Mouse (Mus musculus): Measurements from ENCODE around the gene Pald1. TPM values are rescaled to one million over a fixed set of nuclear protein-coding genes. Genes with fewer than 3 reads are reported as not detected.

Gene Pald1
- polyA plus RNA-seq, 3 experiments from 2014 or later = 1.0 TPM; not detected in 2

DNA sequence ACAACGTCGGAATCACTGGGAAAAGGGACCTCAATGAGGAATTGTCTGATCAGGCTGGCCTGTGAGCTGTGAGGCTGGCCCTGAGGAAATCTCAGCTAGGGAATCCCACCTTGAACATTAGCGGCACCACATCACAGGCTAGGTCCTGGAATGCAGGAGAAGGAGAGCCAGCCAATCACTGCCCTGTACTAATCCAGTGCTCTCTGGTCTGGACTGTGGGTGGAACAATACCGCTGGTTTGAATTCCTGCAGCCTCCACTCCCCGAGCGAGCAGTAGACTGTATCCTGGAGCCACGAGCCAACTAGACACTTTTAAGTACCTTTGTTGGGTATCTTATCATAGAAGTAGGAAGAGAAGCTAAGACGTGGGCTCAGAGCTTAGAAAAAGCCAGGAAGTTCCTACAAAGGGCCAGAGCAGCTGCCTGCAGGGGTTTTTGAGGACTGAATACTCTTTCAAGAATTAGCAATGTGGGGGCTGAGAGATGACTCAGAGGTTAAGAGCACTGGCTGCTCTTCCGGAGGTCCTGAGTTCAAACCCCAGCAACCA lies 57.5 kb downstream of the Pald1 start:
- no peak for ATAC-seq

DNA sequence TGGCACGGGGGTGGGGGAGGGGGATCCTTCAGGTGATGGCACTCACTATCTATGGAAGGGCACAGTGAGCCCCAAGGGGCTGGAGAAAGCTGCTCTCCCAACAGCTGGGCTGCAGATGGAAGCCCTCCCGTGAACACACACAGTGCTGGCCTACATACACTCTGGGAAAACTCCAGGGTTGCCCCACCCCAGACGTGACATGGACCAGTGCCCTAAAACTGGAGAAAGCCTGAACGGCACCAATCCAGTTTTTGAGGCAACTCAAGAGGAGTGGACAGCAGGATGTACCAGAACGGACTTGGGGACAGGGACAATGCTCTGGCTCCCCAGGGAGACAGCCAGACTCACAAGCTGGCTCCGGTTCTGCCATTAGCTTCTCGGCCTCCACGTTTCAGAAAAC lies 58.6 kb downstream of the Pald1 start:
- no peak for ATAC-seq

DNA sequence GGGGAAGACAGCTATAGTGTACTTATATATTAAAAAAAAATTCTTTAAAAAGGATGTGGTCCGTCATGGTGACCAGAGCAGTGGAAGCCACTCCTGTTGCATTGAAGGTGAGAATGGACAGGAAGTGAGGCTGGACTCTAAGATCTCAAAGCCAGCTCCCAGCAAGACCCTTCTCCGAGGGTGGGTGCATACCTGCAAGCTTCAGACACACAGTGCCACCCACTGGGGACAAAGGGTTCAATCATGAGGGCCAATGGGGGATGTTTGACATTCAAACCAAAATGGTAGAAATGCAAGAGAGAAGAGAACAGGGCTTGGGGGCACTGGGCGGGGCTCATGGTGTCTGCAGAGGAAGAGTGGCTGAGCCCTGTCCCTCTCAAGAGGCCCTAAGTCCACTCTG lies 64.8 kb downstream of the Pald1 start:
- ATAC-seq = no peak

DNA sequence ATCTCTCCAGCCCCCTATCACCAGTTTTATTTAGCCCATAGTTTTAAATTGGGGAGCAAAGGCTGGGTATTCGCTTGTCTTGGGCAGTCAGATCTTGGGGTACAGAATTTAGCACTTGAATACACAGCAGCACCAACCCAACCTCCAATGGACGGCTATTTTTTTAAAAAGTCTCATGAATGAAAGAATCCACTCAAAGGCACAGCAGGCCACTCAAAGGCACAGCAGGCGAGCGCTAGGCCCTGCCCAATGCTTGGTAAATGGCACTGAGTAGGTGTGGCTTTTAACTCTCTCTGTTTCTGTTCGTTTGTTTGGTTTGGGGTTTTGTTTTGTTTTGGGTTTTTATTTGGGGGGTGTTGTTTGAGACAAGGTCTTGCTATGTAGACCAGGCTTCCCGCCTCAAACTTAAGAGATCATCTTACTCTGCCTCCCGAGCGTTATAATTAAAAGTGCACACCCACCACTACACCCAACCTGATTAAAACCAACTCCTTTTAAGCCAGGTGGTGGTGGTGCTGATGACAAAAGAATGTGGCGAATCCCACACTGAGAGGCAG lies 67.9 kb downstream of the Pald1 start:
- no peak for ATAC-seq

DNA sequence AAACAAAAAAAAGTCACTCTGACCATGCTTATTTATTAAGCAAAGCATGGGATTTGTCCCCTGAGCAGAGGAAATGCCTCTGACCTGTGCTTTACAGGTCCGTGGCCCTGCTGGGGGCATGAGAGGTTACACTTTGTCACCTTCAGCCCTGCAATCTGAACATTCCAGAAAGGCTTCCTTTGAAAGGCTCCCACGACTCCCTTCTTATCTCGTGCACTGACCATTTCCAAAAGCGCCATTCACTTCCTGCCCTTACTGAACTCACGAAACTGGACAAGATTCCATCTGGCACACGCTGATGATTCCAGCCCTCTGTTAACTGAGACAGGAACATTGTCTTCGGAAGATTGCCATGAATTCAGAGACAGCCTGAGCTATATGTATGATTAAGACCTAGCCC lies 69.6 kb downstream of the Pald1 start:
- no peak for ATAC-seq

DNA sequence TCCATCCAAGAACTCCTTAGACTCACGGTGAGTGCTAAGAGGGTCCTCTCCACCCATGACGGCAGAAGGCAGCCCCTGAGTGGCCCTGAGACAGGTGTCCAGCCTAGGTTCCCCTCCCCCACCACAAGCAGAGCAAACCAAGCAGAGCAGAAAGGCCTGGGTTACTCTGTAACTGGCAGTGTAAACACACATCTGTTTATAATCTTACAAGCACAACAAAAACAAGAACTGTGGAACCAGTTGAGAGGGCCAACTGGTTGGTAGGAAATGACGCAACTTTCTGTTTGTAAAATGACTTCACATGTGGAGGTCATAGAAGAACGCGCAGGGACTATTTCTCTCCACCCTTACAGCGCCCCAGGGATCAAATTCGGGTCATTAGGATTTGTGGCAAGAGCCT lies 70.6 kb downstream of the Pald1 start:
- no peak for ATAC-seq

DNA sequence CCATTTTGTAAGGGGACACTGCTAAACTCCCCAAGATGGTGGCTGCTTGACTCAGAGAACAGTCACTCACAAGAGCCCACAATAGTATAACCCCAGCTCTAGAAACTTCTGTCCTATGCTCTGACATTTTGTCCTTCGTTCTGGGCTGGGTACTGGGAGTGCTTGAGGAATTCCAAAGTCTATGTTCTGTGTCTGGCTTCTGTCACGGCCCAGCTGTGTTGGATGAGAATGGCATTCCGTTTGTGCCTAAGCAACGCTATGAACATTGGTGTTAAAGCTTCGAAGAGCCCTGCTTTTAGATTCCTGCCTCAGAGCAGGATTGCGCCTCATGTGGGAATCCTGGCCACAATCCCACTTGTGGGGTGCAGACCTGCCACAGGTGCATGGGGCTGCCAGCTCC lies 71.2 kb downstream of the Pald1 start:
- ATAC-seq = no peak

DNA sequence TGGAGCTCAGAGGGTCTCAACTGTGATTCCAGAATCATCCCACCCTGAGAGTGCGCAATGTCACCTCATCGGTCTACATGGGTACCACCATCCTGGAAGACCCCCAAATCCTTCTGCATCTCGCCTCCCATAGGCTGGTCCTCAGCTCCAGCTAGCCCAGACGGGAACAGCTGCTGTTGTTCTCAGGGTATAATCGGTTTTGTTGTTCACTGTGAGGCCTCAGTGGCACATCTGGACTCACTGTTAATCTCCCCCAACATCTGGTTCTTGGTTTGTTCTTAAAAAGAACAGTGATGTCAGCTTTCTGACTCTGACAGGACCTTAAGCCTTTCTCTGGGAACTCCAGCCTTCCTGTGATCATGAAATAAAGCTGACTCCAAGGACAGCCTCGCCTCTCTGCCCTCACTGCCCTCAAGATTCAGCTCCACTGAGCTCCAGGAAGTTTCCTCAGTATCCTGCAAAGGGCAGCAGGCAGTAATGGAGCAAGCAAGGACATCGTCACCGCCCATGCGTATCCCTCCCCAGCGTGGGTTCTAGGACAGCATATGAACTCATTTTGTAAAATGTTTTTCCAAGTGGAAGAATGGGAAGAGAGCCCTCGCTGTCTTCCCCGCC lies 74.5 kb downstream of the Pald1 start:
- no peak for ATAC-seq

DNA sequence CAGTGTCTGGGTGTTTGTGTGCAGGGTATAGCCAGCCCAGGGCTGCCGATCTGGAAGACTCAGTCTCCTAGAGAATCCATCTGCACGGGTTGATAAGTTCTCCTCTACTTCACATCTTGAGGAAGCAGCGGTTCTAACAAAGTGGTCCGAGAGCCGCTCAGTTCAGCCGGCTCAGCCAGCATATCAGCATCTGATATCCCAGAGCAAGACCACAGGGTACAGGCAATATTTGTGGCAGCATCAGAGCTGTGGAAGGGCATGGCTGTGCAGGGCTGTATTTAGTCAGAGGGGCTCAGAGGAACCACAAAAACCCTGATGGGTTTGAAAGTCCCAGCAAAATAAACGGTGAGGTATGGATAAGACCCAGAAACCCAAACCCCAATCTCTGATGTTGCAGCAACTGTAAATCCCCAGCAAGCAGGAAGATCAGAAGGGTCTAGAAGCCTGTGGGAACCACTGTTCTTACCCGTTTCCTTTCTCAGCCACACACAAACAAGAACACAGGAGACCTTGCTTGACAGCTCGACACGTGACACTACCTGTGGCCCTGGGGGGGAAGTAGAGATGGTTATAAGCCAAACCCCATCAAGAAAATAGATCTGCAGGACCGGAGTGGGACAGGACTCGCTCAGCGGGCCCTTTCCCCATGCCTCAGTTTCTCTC lies 77.3 kb downstream of the Pald1 start:
- ATAC-seq = peak; percentile 52

DNA sequence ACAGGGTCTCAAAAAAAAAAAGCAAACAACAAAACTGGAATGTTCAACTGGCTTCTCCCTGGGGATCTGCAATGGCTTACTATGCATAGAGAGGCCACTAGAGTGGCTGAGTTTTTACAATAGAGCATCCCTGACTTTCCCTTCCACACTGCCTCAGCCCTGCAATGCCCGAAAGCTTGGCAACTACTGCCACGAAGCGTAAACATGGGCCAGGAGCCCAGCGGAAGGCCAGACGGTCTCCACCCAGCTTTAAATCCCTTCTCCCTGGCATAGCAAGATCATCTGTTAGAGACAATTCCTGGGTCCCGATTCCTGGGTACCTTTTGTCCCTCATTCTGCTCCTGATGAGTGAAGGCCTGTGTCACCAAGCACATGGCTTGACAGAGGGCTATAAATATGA lies 79.3 kb downstream of the Pald1 start:
- ATAC-seq = no peak

DNA sequence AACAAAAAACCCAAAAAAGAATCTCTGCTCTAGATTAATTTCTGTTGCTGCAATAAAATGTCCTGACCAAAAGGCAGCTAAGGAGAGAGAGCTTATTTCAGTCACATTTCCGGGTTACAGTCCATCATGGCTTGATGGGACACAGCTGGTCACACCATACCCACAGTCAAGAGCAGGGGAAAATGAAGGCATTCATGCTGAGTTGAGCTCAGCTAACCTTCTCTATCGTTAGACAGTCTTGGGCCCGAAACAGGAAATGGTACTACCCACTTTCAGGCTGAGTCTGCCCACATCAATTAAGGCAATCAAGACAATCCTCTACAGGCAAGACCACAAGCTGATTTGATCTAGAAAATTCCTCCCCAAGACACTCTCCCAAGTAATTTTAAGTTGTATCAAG lies 82.3 kb downstream of the Pald1 start:
- peak; percentile 45 for ATAC-seq

DNA sequence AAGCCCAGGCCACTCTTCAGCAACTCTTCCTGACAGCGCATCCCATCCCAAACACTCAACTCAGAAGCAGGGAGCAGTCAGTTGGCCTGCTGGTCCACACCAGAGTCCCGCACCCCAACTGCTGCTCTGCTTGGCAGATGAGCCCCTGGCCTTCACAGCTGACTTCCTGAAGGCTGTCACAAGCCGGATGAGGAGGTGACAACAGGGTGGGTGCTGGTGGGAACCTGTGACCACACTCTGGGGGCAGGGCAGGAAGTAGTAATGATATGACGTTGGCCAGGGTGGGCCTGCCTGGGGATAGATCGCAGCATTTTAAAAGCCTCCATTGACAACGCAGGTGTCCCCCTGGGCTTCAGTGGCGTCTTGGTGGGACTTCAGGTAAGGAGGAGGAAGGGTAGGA lies 85.9 kb downstream of the Pald1 start, which contains the start of gene Prf1:
Prf1 (plus strand) TSS at position 357 of the 400 bp plus-strand sequence.
- ATAC-seq = peak; percentile 83

DNA sequence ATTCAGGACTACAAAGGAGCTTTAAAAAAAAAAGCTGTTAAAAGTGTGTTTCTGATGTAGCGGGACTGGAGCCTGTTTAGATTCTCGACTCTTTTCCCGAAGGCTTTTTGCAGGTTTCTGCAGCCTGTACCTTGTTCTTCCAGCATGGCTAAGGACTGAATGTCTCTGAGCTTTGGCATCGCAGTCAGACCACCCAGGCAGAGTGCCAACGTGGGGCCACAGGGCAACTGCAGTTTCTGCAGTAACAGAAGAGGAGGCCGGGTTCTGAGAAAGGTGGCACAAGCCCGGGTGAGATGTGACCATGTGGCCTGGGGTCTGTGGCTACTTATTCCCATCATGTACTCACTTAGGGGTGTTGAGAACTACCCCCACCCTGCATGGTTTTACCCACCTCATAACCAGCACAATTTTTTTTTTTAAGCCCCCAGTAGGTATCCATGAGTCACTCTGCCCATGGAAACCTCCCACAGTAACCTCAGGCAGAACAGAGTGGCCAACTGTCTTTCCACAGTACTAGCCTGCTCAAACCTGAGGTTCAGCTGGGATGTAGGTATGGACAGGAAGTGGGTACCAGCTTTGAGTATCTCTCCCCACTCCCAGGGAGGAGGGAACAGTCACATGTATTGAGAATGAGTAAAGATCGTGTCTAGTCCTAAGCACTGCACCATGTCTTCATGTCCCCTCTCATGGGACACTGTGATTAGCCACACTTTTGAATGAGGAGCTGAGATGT lies 86.5 kb downstream of the Pald1 start:
- peak; percentile 62 for ATAC-seq

DNA sequence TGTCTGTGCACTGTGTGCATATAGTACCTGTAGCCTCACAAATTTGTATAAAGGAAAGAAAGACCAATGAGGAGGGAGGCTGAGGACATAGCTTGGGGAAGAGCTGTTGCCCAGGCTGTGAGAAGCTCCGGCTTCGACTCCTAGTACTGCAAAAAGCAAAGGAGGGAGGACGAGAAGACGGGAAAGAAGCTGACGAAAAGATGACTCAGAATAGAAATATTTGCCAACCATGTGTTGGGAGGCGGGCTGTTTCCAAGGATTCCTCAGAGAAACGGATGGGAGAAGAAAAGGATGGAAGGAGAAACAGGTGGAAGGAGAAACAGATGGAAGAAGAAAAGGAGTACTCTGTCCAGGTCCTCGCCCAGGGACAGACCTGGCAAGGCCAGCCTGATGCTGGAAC lies 89.1 kb downstream of the Pald1 start:
- no peak for ATAC-seq

DNA sequence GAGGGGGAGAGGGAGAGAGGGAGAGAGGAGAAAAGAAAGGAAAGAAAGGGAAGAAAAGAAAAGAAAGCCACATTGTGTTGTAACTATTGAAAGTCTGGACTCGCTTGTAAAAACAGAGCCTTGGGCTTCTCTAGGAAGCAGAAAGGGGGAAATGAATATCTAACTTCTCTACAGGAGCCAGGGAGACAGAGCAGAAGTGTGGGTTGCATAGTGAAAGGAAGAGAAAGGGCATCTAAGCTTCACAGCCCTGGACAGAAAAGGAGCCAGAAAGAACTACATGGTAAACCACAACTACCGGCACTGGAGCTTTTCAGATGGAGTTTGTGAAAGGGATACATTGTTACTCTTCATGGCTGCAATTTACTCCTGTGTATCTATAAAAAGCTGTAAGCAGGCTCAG lies 92.9 kb downstream of the Pald1 start:
- no peak for ATAC-seq

DNA sequence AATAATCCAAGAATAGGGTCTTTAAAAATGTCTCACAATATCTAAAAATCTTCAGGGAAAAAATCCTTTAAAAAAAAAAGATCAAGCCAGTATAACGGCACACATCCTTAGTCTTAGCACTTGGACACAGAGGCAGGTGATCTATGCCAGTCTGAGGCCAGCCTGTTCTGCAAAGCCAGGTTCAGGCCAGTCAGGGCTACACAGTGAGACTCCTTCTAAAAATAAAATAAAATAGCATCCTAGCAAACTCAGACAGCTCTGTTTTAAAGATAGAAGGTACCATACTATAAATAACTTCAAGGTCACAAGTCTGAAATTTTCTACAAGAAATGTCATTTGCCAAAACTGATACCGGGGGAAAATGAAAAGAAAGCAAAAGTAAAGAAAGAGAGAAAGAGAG lies 93.3 kb downstream of the Pald1 start:
- ATAC-seq = no peak

DNA sequence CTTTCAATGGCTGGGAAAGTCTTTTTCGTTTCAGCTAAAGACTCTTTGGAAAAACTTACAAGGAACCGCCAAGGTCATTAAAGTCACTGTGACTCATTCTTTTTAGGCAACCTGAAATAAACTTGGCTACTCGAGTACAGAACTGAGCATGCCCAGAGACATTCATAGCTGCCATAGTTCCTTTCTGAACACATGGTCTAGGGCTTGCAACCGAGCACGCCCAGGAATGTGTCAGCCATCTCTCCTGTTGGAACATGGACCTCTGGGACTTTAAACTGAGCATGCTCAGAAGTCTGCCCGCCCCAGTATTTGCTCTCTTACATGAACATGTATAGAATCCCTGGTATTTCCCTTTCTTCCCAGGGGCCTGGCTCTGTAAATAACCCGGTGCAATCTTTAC lies 97.1 kb downstream of the Pald1 start:
- ATAC-seq = no peak

DNA sequence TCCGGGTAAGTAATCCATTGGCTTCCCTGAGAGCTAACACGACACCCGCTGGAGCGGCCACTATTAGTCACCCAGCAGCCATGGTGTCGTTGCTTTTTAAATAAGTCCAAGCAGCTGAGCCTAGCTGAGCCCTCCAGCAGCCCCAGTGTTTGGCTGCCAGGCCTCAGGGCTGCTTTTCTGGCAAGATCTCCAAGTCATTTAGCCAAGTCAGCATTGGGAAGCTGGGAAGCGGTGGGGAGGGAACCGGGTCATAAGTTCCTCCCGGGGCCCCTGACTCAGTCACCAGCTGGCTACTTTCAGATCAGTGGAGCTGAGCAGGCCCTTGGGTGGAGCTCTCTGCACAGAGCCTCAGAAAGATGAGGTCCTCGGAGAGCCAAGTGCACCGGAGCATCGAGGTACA lies 98.1 kb downstream of the Pald1 start:
- ATAC-seq = no peak

DNA sequence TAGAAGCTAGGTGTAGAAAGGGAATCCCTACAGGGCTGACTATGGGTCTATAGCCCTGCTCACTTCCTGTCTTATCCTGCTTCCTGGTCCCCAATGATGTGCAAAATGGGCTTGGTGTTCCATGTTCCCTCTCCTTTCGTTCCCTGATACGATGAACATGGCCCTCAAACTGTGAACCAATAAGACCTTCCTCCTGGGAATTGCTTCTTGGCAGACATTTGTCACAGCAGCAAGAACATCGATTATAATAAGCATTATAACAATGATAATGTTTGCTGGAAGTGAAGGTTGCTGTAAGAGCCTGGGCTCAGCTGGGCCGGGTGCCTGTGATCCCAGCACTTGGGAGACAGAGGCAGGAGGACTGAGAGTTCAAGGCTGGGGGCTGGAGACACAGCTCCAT lies 99.0 kb downstream of the Pald1 start:
- no peak for ATAC-seq

DNA sequence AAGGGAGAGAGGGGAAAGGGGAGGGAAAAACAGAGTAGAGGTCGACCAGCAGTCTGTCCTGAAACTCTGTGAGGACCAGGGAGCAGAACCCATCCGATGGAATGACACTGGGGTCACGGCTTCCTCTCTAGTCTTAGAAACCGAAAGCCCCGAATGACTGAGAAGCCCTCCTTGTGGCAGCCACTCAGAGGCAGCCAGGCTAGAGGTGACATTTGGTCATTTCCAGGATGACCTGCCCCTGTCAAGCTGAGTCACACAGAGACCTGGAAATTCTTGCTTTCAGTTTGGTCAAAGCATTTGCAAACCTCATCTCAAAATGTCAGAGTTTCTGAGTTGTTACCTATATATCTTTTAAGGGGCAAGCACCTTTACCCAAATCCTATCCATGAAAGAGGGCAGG lies 102.2 kb downstream of the Pald1 start:
- no peak for ATAC-seq

DNA sequence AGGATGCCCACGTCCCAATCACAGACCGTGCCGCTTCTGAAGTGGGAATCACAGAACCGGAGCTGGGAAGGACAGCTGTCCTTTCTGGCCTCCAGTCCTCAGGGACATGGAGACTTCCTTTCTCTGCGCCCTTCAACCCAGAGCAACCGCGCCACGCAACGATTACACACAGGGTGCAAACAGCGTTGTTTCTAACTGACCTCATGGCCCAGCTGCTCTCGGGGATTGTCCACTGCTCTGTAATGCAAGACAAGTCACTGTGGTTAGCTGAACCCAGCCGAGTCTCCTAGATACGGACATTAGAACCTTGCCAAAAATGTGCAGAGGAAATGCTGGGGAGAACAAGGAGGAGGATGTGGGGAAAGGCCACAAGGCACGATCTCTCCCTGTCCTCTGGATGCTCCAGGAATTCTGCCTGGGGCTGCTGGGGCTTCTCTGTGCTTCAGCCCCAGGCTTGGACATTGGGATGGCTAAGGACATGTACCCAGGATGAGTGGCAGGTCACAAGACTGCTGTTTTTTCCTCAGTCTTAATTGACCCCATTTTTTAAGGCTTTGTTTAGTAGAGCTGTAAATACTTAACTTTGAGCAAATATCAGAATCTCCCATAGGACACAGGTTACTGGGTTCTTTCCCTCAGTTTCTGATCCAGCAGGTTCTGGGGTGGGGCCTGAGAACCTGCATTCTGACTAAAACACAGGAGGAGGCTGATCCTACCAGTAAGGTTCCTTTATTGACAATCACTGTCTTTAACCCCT lies 105.2 kb downstream of the Pald1 start:
- no peak for ATAC-seq

DNA sequence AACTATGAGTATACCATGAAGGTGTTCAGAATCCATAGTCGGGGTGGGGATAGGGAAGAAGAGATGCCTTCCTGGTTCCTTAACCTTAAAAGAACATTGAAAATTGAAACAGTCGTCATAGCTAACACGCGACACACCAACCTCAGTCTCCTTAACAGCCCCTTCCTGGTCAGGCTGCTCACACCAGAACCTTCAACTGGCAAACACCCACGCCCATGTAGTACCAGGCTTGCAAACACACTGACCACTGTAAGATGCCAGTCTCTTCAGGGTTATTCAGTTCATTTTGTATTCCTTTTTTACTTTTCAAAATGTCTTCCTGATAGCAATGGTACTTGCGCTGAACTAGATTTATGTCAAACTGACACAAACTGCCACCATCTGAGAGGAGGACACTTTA lies 106.3 kb downstream of the Pald1 start:
- ATAC-seq = no peak

DNA sequence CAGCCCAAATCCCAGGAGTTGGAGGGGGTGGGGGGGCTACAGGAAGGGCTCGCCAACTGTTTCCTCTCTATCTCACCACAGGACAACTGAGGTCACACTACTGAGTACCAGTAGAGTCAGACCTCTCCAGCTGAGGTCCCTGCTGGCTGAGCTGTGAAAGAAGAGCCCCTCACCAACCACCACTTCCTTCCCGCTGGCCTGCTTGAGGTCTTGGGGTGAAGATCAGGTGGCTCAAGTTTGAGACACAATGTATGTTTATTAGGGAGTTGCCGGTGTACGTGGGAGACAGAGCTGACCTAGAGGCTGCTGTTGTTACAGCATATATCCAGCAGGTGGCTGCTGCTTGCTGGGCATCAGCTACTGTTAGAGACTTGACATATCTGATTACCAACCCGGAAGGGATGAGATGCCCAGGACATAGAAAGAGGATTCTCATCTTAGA lies 107.6 kb downstream of the Pald1 start:
- ATAC-seq = peak; percentile 41
